12 mouse cellular contexts compared by ENCODE assay signal in genomic region chr13:93539311-93539710, GRCm38 (mm10).
"Had no signal": no experiment of that assay in that cellular context is flagged by ENCODE, and none has a peak within 500 bp of the region (broad histone marks: within the 10 kb centered on the region; RNA-seq: fewer than 3 reads in every experiment).

No protein-coding gene starts in this region.

- H3K36me3 ChIP-seq: limb, embryonic 12.5 days; liver, embryonic 15.5 days; midbrain, embryonic 12.5 days; neural tube, embryonic 15.5 days had no signal

- H3K27ac ChIP-seq: limb, embryonic 12.5 days; liver, embryonic 15.5 days; macrophage; midbrain, embryonic 12.5 days; neural tube, embryonic 15.5 days; stomach, postnatal 0 days had no signal

- H3K27me3 ChIP-seq: limb, embryonic 12.5 days; liver, embryonic 15.5 days; megakaryocyte, embryonic 14.5 days; midbrain, embryonic 12.5 days; neural tube, embryonic 15.5 days had no signal

- H3K9ac ChIP-seq: limb, embryonic 12.5 days; liver, embryonic 15.5 days; midbrain, embryonic 12.5 days; neural tube, embryonic 15.5 days had no signal

- H3K4me3 ChIP-seq: limb, embryonic 12.5 days; liver, embryonic 15.5 days; megakaryocyte, embryonic 14.5 days; midbrain, embryonic 12.5 days; myocyte; neural tube, embryonic 15.5 days had no signal

- DNase-seq: kidney, adult 8-10 months; kidney, postnatal 25 days; lung, adult 2 months; thymus, postnatal 4 days had no signal

- H3K4me1 ChIP-seq: limb, embryonic 12.5 days; liver, embryonic 15.5 days; megakaryocyte, embryonic 14.5 days; midbrain, embryonic 12.5 days; neural tube, embryonic 15.5 days had no signal
